Mouse (Mus musculus) bone marrow, adult 2 months (tissue): ENCODE measurements around the gene Rbsn.

Experiments used
- CTCF ChIP-seq: fragments of 200-500 bp; IDR thresholded peaks from 2 replicates; pipeline ENCODE4 v1.5.1; 2011; ENCODE audit warnings: low read length, control low read depth; ENCODE audit not compliant: control insufficient read depth, insufficient read depth
- POLR2A ChIP-seq: fragments of 200-500 bp; IDR thresholded peaks from 2 replicates; pipeline ENCODE4 v1.6.1; 2011; ENCODE audit warnings: low read depth, mild to moderate bottlenecking, control low read depth, low read length, borderline replicate concordance; ENCODE audit not compliant: control insufficient read depth

- TF ChIP-seq POLR2A (no peak), CTCF (no peak)
Measured at GRCm38 (mm10) chr6:92145881-92146280, 68.8 kb downstream of the Rbsn start.
